Mouse (Mus musculus) embryonic facial prominence, embryonic 13.5 days (tissue): ENCODE results near the gene Rnpepl1. TPM values are rescaled to one million over a fixed set of nuclear protein-coding genes. Genes with fewer than 3 reads are reported as not detected.
A peak's percentile ranks its signal among the peaks of the same experiment; 100 is the strongest.
"Not testable (repeated sequence)": the region's sequence is repeated elsewhere in the genome, so short reads cannot be mapped to it uniquely, and the experiment has no call there.

Source experiments
- ATAC-seq: fragments of 200-750 bp; cut with Nextera tagmentation; 2 replicates; pipeline ENCODE4 v1.8.0; 2017; ENCODE audit warnings: low read depth; ENCODE audit not compliant: insufficient number of reproducible peaks, insufficient read depth, low FRiP score, low TSS enrichment
- H3K27ac ChIP-seq: fragments of 300-500 bp; sonication (generic); 2 replicates; pipeline ENCODE4 v1.5.1; 2015; ENCODE audit warnings: moderate library complexity, mild to moderate bottlenecking, inconsistent platforms
- H3K27me3 ChIP-seq: fragments of 300-500 bp; sonication (generic); 2 replicates; pipeline ENCODE4 v1.6.1; 2015; ENCODE audit warnings: mild to moderate bottlenecking, inconsistent platforms
- H3K36me3 ChIP-seq: fragments of 300-500 bp; sonication (generic); 2 replicates; pipeline ENCODE4 v1.6.1; 2015; ENCODE audit warnings: mild to moderate bottlenecking, inconsistent platforms
- H3K4me1 ChIP-seq: fragments of 300-500 bp; sonication (generic); 2 replicates; pipeline ENCODE4 v1.6.1; 2015; ENCODE audit warnings: inconsistent platforms
- H3K4me2 ChIP-seq: fragments of 300-500 bp; sonication (generic); 2 replicates; pipeline ENCODE4 v1.6.1; 2015; ENCODE audit warnings: moderate library complexity, mild to moderate bottlenecking, inconsistent platforms
- H3K4me3 ChIP-seq: fragments of 300-500 bp; sonication (generic); 2 replicates; pipeline ENCODE4 v1.5.1; 2015; ENCODE audit warnings: mild to moderate bottlenecking, inconsistent platforms
- H3K9ac ChIP-seq: fragments of 300-500 bp; sonication (generic); 2 replicates; pipeline ENCODE4 v1.6.1; 2015; ENCODE audit warnings: mild to moderate bottlenecking, inconsistent platforms
- H3K9me3 ChIP-seq: fragments of 300-500 bp; sonication (generic); 2 replicates; pipeline ENCODE4 v1.6.1; 2016; ENCODE audit warnings: inconsistent platforms
- WGBS: fragments of 180-500 bp; shearing (Covaris S2); methylation state at CpG from one replicate; pipeline ENCODE4 v1.1.7; 2015; ENCODE audit warnings: mixed read lengths; 5-methylcytosine and 5-hydroxymethylcytosine counted together
- polyA plus RNA-seq: library from polyadenylated mRNA; unstranded; fragments of >200 nt; fragmentation: Nextera tagmentation; extraction: Ambion mirVana; gene quantifications from 2 replicates; pipeline ENCODE4 v1.2.1, GENCODE M21; 2015

Rnpepl1 gene
- polyA plus RNA-seq, 1 experiment from 2014 or later = 30.0 TPM

DNA sequence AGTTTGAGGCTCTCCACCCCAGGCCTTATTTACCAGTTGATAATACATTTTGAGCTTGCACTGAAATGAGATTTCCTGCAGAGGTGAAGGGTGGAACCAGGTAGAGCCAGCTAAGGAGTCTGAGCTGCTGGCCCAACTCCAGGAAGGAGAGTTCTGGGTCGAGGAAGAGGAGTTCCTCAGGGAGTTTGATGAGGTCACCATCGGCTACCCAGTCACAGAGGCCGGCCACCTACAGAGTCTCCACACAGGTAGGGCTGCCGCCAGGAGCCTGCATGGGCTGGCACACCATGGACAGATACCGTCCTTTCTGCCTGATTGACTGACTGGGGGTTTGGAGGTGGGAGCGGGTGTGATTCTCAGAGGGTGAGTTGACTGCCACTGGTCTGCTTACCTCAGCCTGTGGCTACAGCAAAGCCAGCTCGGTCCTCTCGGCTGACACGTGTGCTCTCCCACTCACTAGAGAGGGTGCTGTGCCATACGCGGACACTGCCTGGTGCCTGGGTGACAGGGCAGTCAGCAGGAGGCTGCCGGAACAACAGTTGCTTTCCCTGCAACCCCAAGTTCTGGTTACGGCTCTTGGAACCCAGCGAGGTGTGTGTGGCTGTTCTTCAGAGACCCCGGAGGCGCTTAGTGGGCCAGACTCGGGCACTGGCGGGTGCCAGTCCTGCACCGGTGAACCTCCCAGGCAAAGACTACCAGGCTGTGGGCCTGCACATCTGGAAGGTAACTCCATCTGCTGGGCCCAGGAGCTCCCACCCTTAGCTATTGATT lies 32.8 kb downstream of the Rnpepl1 start:
- no peak for ATAC-seq
- WGBS = 91% methylated on average over 19 of the region's 19 CpGs

DNA sequence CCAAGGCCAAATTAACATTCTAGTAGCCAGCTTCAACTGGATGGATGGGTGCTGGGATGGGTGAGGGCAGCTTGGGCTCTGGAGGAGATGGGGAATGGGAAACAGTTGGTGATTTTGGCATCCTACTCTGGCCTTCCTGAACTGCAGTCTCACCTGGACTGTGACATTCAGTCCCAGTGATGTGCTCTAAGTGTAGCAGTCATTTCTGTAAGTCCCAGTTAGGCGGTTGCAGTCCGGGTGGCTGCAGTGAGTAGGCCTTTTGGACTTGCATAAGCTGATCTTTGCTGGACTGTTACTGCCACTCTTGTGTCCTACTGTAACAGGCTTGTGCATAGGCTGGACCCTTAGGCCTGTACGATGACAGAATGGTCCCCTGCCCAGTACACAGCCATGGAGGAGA lies 37.4 kb downstream of the Rnpepl1 start:
- no peaks in the 10 kb centered on the region for H3K27me3 ChIP-seq
- H3K9ac ChIP-seq = no peak overlapping the region
- H3K4me2 ChIP-seq = no peak overlapping the region
- H3K4me3 ChIP-seq = no peak overlapping the region
- no peaks in the 10 kb centered on the region for H3K4me1 ChIP-seq
- H3K36me3 ChIP-seq = peaks cover 73% of the 10 kb centered on the region
- ATAC-seq = no peak
- WGBS = 96% methylated on average over 3 of the region's 3 CpGs
- H3K9me3 ChIP-seq = no peaks in the 10 kb centered on the region
- H3K27ac ChIP-seq = no peak overlapping the region

More for the DNA sequence above, 32.8 kb downstream of the Rnpepl1 start:
- no peaks in the 10 kb centered on the region for H3K27me3 ChIP-seq
- no peak overlapping the region for H3K4me2 ChIP-seq
- peaks cover 94% of the 10 kb centered on the region for H3K36me3 ChIP-seq
- no peak overlapping the region for H3K27ac ChIP-seq
- no peaks in the 10 kb centered on the region for H3K4me1 ChIP-seq
- H3K4me3 ChIP-seq = no peak overlapping the region
- no peaks in the 10 kb centered on the region for H3K9me3 ChIP-seq
- H3K9ac ChIP-seq = no peak overlapping the region

DNA sequence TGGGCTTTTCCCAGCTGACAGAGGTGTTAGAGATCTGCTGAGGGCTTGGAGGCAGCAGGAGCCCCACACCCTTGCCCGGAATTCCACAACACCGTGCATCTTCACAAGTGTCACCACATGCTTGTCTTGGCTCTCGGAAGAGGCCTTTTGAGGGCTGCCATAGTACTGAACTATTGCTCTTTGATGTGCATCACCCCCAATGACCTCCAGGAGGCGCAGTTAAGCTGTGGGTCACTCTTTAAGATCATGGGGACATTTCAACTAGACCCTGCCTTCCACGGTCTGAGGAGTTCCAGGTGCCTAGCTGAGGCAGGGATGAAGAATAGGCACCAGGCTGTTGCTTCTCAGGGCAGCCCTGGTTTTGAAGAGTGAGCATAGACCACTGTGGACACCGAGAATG lies 38.8 kb downstream of the Rnpepl1 start:
- Histone ChIP-seq H3K27me3 (no peaks in the 10 kb centered on the region), H3K4me1 (no peaks in the 10 kb centered on the region), H3K27ac (no peak overlapping the region), H3K36me3 (peaks cover 59% of the 10 kb centered on the region), H3K4me2 (no peak overlapping the region), H3K4me3 (no peak overlapping the region), H3K9ac (no peak overlapping the region), H3K9me3 (no peaks in the 10 kb centered on the region)
- ATAC-seq = no peak
- WGBS = 60% methylated on average over 6 of the region's 6 CpGs

DNA sequence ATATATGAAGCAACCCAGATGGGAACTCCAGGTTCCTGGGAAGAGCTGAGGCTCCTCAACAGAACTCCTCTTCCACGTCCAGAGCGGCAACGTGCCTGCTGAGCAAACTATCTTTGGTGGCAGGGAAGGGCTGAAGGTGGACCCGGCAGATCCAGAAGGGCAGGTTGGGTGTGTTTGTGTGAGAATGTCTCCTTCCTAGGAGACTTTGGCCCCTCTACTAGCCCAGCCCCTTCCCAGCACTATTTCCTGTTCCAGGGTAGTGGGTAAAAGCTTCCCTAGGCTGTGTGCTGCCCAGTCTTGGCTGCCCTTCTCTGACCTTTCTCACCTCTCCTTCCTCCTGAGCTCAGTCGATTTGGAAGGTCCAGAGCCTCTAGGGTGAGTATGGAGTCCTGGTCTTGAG lies 40.0 kb downstream of the Rnpepl1 start, which contains the start of gene Gpr35:
Gene Gpr35 (plus strand): TSS at position 259 of the 400 bp plus-strand sequence.
- H3K4me2 ChIP-seq = no peak within 1 kb of the TSS
- H3K4me1 ChIP-seq = no peaks in the 10 kb centered on the region
- H3K9me3 ChIP-seq = no peaks in the 10 kb centered on the region
- peaks cover 47% of the 10 kb centered on the region for H3K36me3 ChIP-seq
- H3K27ac ChIP-seq = no peak within 1 kb of the TSS
- no peak within 1 kb of the TSS for H3K4me3 ChIP-seq
- H3K9ac ChIP-seq = no peak within 1 kb of the TSS
- 69% methylated on average over 5 of the region's 5 CpGs for WGBS
- ATAC-seq = no peak
- no peaks in the 10 kb centered on the region for H3K27me3 ChIP-seq

DNA sequence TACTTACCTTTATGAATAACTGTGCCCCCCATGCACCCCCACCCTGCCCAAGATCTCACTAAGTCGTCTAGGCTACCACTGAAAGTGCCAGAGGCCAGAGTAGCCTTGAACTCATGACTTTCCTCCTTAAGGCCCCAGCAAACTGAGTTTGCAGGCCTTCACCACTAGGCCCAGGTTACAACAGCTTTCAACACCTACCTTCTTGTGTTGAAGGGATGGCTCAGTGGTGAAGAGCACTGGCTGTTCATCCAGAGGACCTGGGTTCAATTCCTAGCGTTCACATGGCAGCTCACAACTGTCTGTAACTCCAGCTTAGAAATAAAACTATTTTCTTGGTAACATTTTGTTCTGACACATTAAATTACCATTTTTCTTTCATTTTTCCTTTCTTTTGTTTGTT lies 43.1 kb downstream of the Rnpepl1 start:
- H3K9me3 ChIP-seq = no peaks in the 10 kb centered on the region
- H3K36me3 ChIP-seq = peaks cover 17% of the 10 kb centered on the region
- ATAC-seq = no peak
- no peaks in the 10 kb centered on the region for H3K27me3 ChIP-seq
- H3K4me3 ChIP-seq = no peak overlapping the region
- no peak overlapping the region for H3K4me2 ChIP-seq
- H3K4me1 ChIP-seq = no peaks in the 10 kb centered on the region
- no peak overlapping the region for H3K9ac ChIP-seq
- WGBS = 68% methylated on average over 2 of the region's 2 CpGs
- H3K27ac ChIP-seq = no peak overlapping the region

DNA sequence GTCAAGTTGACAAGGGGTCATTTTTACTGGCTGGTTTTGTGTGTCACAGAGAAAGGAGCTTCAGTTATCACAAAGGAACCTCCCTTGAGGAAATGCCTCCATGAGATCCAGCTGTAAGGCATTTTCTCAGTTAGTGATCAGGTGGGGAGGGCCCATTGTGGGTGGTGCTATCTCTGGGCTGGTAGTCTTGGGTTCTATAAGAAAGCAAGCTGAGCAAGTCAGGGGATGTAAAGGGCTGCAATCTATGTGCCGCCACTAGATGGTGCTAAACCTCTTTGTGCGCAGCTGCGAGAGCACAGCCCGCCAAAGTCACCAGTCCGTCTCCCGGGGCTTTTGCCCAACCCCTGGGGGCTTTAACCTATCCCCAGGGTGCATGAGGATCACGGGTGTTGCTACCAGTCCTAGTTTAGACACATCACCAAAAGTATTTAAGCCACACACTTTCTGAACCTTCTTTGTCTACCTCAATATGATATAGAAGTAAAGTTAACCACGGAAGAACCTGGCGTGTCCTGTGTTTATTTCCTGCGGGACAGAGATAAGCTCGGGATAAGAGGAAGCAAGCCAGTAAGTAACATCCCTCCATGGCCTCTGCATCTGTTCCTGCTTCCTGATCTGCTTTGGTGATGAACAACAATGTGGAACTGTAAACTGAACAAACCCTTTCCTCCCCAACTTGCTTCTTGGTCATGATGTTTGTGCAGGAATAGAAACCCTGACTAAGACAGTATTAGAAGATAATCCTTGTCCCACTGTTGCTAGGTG lies 46.2 kb downstream of the Rnpepl1 start:
- not testable (repeated sequence) for ATAC-seq, H3K9me3 ChIP-seq, H3K27me3 ChIP-seq, H3K27ac ChIP-seq, H3K9ac ChIP-seq, H3K36me3 ChIP-seq, H3K4me1 ChIP-seq
- WGBS = 10% methylated on average over 11 of the region's 11 CpGs
- Histone ChIP-seq H3K4me3 (peak overlapping the region; percentile 27), H3K4me2 (peak overlapping the region; percentile 53)

DNA sequence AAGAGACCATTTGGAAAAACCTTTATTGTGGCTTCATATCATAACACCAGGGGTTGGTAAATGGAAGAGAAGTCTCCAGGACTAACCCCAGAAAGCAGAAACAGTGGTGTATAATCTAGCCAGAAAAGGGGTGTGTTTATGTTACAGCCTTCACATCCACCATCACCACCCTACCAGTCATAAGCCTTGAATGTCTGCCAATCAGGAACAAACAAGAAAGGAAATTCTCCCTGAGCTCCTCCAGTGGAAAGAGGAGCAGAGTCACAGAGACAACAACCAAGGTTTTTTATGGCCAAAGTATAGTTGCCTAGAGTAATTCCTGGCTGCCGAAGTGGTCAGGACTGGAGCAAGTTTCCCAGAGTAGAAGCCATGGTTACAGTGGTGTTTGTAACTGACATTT lies 48.4 kb downstream of the Rnpepl1 start:
- Histone ChIP-seq H3K4me2 (no peak overlapping the region), H3K27ac (no peak overlapping the region), H3K27me3 (no peaks in the 10 kb centered on the region), H3K9ac (no peak overlapping the region), H3K4me3 (no peak overlapping the region), H3K9me3 (no peaks in the 10 kb centered on the region), H3K4me1 (no peaks in the 10 kb centered on the region), H3K36me3 (no peaks in the 10 kb centered on the region)
- ATAC-seq = no peak
- WGBS = 97% methylated on average over 1 of the region's 1 CpGs

DNA sequence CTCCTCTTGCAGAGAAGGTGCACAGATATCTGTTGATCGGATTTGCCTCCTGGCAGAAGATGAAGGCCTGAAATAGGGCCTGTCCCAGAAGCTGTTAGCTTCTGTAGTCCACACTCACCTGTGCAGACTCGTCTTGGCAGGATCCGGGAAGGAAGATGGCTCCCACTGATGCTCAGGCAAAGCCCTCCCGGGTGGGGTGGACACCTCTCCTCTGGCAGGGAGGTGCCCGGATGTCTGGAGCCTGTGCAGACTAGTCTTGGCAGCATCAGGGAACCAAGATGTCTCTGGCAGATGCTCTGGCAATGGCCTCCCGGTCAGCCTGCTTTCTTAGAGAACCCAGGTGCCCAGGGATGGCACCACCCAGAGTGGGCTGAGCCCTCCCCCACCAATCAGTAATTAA lies 60.2 kb downstream of the Rnpepl1 start:
- H3K4me3 ChIP-seq, ATAC-seq, H3K9me3 ChIP-seq, H3K27me3 ChIP-seq, H3K36me3 ChIP-seq, H3K4me1 ChIP-seq, H3K9ac ChIP-seq, H3K27ac ChIP-seq, H3K4me2 ChIP-seq: not testable (repeated sequence)
- 74% methylated on average over 6 of the region's 6 CpGs for WGBS

DNA sequence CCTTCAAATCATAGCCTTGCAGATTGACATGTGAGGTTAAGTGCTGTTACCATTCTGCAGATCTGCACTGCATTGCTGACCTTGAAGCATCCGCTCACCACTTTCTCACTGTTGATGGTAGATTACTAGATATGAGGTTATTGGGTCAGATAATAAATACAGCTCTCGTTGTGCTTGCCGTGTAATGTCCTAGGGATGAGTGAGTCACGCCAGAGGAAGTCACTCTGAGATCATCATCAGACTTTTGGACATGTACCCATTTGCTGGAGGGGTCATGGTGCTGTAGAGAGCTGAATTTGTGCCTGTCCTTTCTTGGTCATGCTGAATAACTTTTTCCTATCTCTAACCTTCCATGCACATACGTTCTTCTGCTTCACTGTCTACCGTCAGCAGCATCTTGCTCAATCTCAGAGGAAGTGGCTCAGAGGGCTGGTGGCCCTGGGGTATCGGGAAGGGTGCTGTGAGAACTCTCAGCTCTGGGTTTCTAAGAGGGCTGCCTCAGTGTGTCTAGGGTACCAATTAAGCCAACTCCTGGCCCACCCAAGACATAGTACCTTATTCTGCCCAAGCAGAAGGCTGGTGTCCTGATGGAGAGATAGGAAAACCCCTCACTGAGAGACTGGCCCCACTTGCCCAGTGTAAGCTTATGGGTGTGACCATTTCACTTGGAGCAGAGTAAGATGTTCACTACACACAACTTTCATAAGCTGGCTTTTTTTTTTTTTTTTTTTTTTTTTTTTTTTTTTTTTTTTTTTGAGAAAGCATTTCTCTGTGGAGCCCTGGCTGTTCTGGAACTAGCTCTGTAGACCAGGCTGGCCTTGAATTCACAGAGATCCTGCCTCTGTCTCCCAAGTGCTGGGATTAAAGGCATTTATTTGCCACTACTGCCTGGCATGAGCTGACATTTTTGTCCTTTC lies 61.6 kb downstream of the Rnpepl1 start:
- Histone ChIP-seq H3K4me2 (no peak overlapping the region), H3K36me3 (no peaks in the 10 kb centered on the region), H3K4me3 (no peak overlapping the region), H3K27ac (no peak overlapping the region), H3K9me3 (no peaks in the 10 kb centered on the region), H3K9ac (no peak overlapping the region), H3K27me3 (no peaks in the 10 kb centered on the region), H3K4me1 (no peaks in the 10 kb centered on the region; the same call in 1 of the 2 replicates)
- 87% methylated on average over 7 of the region's 7 CpGs for WGBS
- no peak for ATAC-seq

DNA sequence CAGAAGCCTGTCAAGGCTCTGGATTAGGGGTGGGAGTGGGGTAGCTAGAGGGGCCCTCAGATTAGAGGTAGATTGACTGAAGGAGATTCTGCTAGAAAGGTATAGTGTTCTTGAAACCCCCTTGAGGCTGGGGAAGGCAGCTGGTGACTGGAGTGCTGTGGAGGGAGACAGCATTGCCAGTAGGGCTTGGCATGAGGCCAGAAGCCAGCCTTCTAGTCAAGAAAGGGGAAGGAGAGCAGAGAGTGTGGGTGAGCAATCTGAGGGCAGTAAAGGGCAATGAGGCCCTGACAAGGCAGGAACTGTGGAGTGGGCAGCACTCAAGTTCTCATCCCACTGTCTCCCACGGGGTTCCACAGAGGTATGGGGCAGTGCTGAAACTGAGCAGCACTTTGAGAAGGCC lies 62.3 kb downstream of the Rnpepl1 start:
- H3K27me3 ChIP-seq = peaks cover 2% of the 10 kb centered on the region; the same call in 1 of the 2 replicates
- no peak overlapping the region for H3K4me2 ChIP-seq
- H3K27ac ChIP-seq = no peak overlapping the region
- ATAC-seq = no peak
- H3K9ac ChIP-seq = no peak overlapping the region
- no peaks in the 10 kb centered on the region for H3K9me3 ChIP-seq
- H3K4me3 ChIP-seq = no peak overlapping the region
- 71% methylated on average over 1 of the region's 1 CpGs for WGBS
- H3K4me1 ChIP-seq = no peaks in the 10 kb centered on the region; the same call in 1 of the 2 replicates
- H3K36me3 ChIP-seq = no peaks in the 10 kb centered on the region
